20 mouse cellular contexts compared by ENCODE assay signal in genomic region chr9:63809901-63810587, GRCm38 (mm10). TPM values are rescaled to one million over a fixed set of nuclear protein-coding genes. Genes with fewer than 3 reads are reported as not detected.
A peak's percentile ranks its signal among the peaks of the same experiment; 100 is the strongest.
DNase-seq lines count a peak whose midpoint lies in the region; ATAC-seq lines count a peak whose summit lies in the region.
"Had no signal": no experiment of that assay in that cellular context is flagged by ENCODE, and none has a peak within 500 bp of the region (broad histone marks: within the 10 kb centered on the region; RNA-seq: fewer than 3 reads in every experiment).

No protein-coding gene starts in this region.

- no peak overlapping the region for H3K4me3 ChIP-seq in hindbrain, embryonic 10.5 days
- no peak overlapping the region for H3K4me3 ChIP-seq in hindbrain, embryonic 13.5 days
- H3K4me3 ChIP-seq in limb, embryonic 10.5 days = no peak overlapping the region
- H3K4me3 ChIP-seq: erythroblast, embryonic 14.5 days; heart, adult 2 months; limb, embryonic 12.5 days; liver, embryonic 13.5 days; neural tube, embryonic 15.5 days had no signal

- peak; percentile 38 to 75 for DNase-seq in adrenal gland, adult (ENCODE audit: inconsistent age in 2 of 2, low spot score in 1 of 2)
- no peak for DNase-seq in adrenal gland, postnatal 4 days (ENCODE audit: low spot score in 2 of 2)
- no peak for DNase-seq in hindbrain, embryonic 10.5 days (ENCODE audit: low spot score)
- DNase-seq in lung, postnatal 36 days = peak; percentile 35
- DNase-seq in lung, postnatal 4 days = no peak
- no peak for DNase-seq in limb, embryonic 10.5 days (ENCODE audit: low spot score)
- no peak for DNase-seq in left cerebral cortex, postnatal 36 days (ENCODE audit: low spot score in 2 of 2)
- DNase-seq: cerebellum, adult 11-12 months; cerebellum, postnatal 14 days; gastrocnemius, postnatal 14 days; heart, adult 2 months; liver, embryonic 13.5 days; lung, postnatal 14 days; thymus, postnatal 36 days had no signal

- intact Hi-C loops in left cerebral cortex, postnatal 36 days (cut with DNase I) = no loop called here

- H3K4me2 ChIP-seq in hindbrain, embryonic 13.5 days = no peak overlapping the region
- H3K4me2 ChIP-seq: limb, embryonic 12.5 days; liver, embryonic 13.5 days; neural tube, embryonic 15.5 days had no signal

- H3K9ac ChIP-seq in hindbrain, embryonic 13.5 days = no peak overlapping the region
- H3K9ac ChIP-seq: limb, embryonic 12.5 days; liver, embryonic 13.5 days; neural tube, embryonic 15.5 days had no signal

- H3K4me1 ChIP-seq in hindbrain, embryonic 10.5 days (replicated peaks) = peaks cover 40% of the 10 kb centered on the region
- H3K4me1 ChIP-seq in hindbrain, embryonic 13.5 days (replicated peaks) = peaks cover 4% of the 10 kb centered on the region; the same call in 1 of the 2 replicates
- H3K4me1 ChIP-seq in limb, embryonic 10.5 days = peaks cover 14% of the 10 kb centered on the region
- H3K4me1 ChIP-seq: limb, embryonic 12.5 days; liver, embryonic 13.5 days had no signal

- peak overlapping the region; percentile 4; the same call in 1 of the 2 replicates for H3K27ac ChIP-seq in hindbrain, embryonic 10.5 days
- H3K27ac ChIP-seq in hindbrain, embryonic 13.5 days = no peak overlapping the region
- H3K27ac ChIP-seq in limb, embryonic 10.5 days = 0 out of 2 replicates have a peak overlapping the region, but pooled peaks have one; percentile 9
- H3K27ac ChIP-seq: heart, adult 2 months; limb, embryonic 12.5 days; liver, embryonic 13.5 days; neural tube, embryonic 15.5 days had no signal

- no peak for ATAC-seq in hindbrain, embryonic 13.5 days (ENCODE audit: low FRiP score)
- ATAC-seq: CD4-positive, CD25-positive, alpha-beta regulatory T cell, adult 4 months; forebrain, embryonic 14.5 days had no signal

- no peaks in the 10 kb centered on the region for H3K27me3 ChIP-seq in hindbrain, embryonic 10.5 days (ENCODE audit: insufficient read depth, poor library complexity, severe bottlenecking)
- no peaks in the 10 kb centered on the region for H3K27me3 ChIP-seq in hindbrain, embryonic 13.5 days
- H3K27me3 ChIP-seq in limb, embryonic 10.5 days (ENCODE audit: low read depth, poor library complexity, severe bottlenecking) = no peaks in the 10 kb centered on the region
- H3K27me3 ChIP-seq: limb, embryonic 12.5 days; liver, embryonic 13.5 days; neural tube, embryonic 15.5 days had no signal

- H3K36me3 ChIP-seq in hindbrain, embryonic 10.5 days = no peaks in the 10 kb centered on the region
- no peaks in the 10 kb centered on the region for H3K36me3 ChIP-seq in hindbrain, embryonic 13.5 days
- H3K36me3 ChIP-seq in limb, embryonic 10.5 days = no peaks in the 10 kb centered on the region
- H3K36me3 ChIP-seq: limb, embryonic 12.5 days; liver, embryonic 13.5 days; neural tube, embryonic 15.5 days had no signal

- 40% methylated on average over 3 of the region's 3 CpGs for WGBS in hindbrain, embryonic 10.5 days
- WGBS in hindbrain, embryonic 13.5 days = 41% methylated on average over 3 of the region's 3 CpGs
- WGBS in limb, embryonic 10.5 days = 63% methylated on average over 3 of the region's 3 CpGs

- no peaks in the 10 kb centered on the region for H3K9me3 ChIP-seq in hindbrain, embryonic 10.5 days
- no peaks in the 10 kb centered on the region for H3K9me3 ChIP-seq in hindbrain, embryonic 13.5 days
- H3K9me3 ChIP-seq in limb, embryonic 10.5 days (replicated peaks) = no peaks in the 10 kb centered on the region
- H3K9me3 ChIP-seq: limb, embryonic 12.5 days; liver, embryonic 13.5 days; neural tube, embryonic 15.5 days had no signal

RNA-seq across cellular contexts. Expression of gene Smad3, which starts 52.2 kb away (rescaled TPM):
- total RNA-seq in adrenal gland, postnatal 4 days (2021) = 10 to 100 TPM; 39.6 to 43.5 TPM
- 24.2 TPM in 2 replicates for polyA plus RNA-seq in hindbrain, embryonic 10.5 days (2016; fragmentation: Nextera tagmentation; extraction: Ambion mirVana)
- 11.9 and 12.0 TPM in 2 replicates for polyA plus RNA-seq in hindbrain, embryonic 13.5 days (2015; fragmentation: Nextera tagmentation; extraction: Ambion mirVana)
- polyA plus RNA-seq in limb, embryonic 10.5 days (2016; fragmentation: Nextera tagmentation; extraction: Ambion mirVana) = 27.1 and 27.7 TPM in 2 replicates
- 10 to 100 TPM; 45.2 to 71.2 TPM for total RNA-seq in left cerebral cortex, postnatal 36 days (2021)

Comparison
In these comparisons a context has a peak if more than half of its experiments do, and no peak if none do; other contexts are left out.
1. DNase-seq: peak in adrenal gland, adult (2 of 2) and lung, postnatal 36 days (single experiment); none in adrenal gland, postnatal 4 days (0 of 2), hindbrain, embryonic 10.5 days (single experiment), lung, postnatal 4 days (0 of 2), limb, embryonic 10.5 days (single experiment) and left cerebral cortex, postnatal 36 days (0 of 2).